Mouse (Mus musculus) lung, adult 2 months (tissue): ENCODE measurements at regions not wholly inside any gene's neighbourhood (a gene's known extent, or its start where the extent isn't known, plus 50 kb on each side); places are given as distances from the start of the nearest gene placed in this dataset.

ENCODE experiments used
- CTCF ChIP-seq: fragments of 200-500 bp; IDR thresholded peaks from 2 replicates; pipeline ENCODE4 v1.5.1; 2011; ENCODE audit warnings: mild to moderate bottlenecking, low read length, control low read depth; ENCODE audit not compliant: insufficient read depth
- POLR2A ChIP-seq: fragments of 200-500 bp; IDR thresholded peaks from 2 replicates; pipeline ENCODE4 v1.6.1; 2011; ENCODE audit warnings: low read depth, mild to moderate bottlenecking, control low read depth, low read length, borderline replicate concordance; ENCODE audit errors: extremely low read depth

- TF ChIP-seq CTCF (no peak), POLR2A (no peak)
Measured at GRCm38 (mm10) chr1:13865713-13866112, 2227.4 kb downstream of the 4930444P10Rik start.
